Mouse (Mus musculus): ENCODE measurements around the gene Prss8. TPM values are rescaled to one million over a fixed set of nuclear protein-coding genes. Genes with fewer than 3 reads are reported as not detected.

The Prss8 gene
- total and polyA plus RNA-seq, 3 experiments: 0.12 to 0.21 TPM; not detected in 1

GRCm38 (mm10) chr7:127887781-127888180 lies 42.1 kb downstream of the Prss8 start:
- Histone ChIP-seq H3K79me2 (ENCODE audit: control insufficient read depth, insufficient read depth, low read length, poor library complexity) (peaks cover 14% of the 10 kb centered on the region), H3K27ac (ENCODE audit: control insufficient read depth, low read depth, low read length) (no peak overlapping the region), H3K36me3 (ENCODE audit: control insufficient read depth in 1 of 2, insufficient read depth in 2 of 2, low read length in 2 of 2) (peaks cover 13 to 32% of the 10 kb centered on the region in 2 experiments; a peak in 3 of 4 replicates), H3K27me3 (ENCODE audit: control insufficient read depth in 1 of 2, insufficient read depth in 2 of 2, low read length in 2 of 2) (no peaks in the 10 kb centered on the region), H3K4me1 (ENCODE audit: control insufficient read depth in 1 of 2, insufficient read depth in 2 of 2, low read length in 2 of 2) (peaks cover 16 to 29% of the 10 kb centered on the region in 2 experiments), H3K4me3 (ENCODE audit: control insufficient read depth in 1 of 2, insufficient read depth in 1 of 2, low read depth in 2 of 2, low read length in 2 of 2) (no peak overlapping the region), H3K9me3 (replicated peaks; ENCODE audit: insufficient read depth, low read length) (no peaks in the 10 kb centered on the region), H3K9ac (ENCODE audit: control insufficient read depth, low read depth, low read length, poor library complexity, severe bottlenecking) (no peak overlapping the region)
- DNase-seq (ENCODE audit: low read depth, low spot score): no peak
- no peak for TF ChIP-seq CTCF (IDR thresholded peaks at IDR 0.05 in 2 of 3, conservative IDR thresholded peaks at IDR 0.05 in 1 of 3; ENCODE audit: control insufficient read depth in 1 of 3, insufficient read depth in 1 of 3, low read depth in 2 of 3, low read length in 3 of 3, poor library complexity in 1 of 3, severe bottlenecking in 1 of 3)
- TF ChIP-seq SMC3 (IDR thresholded peaks at IDR 0.05; ENCODE audit: low read depth, low read length): no peak
- TF ChIP-seq BHLHE40 (IDR thresholded peaks at IDR 0.05; ENCODE audit: borderline replicate concordance, low read depth, low read length): no peak
- TF ChIP-seq ZMIZ1 (IDR thresholded peaks at IDR 0.05; ENCODE audit: low read depth, low read length): no peak
- TF ChIP-seq TBP (IDR thresholded peaks at IDR 0.05; ENCODE audit: low read depth, low read length): no peak
- no peak for TF ChIP-seq RAD21 (IDR thresholded peaks at IDR 0.05; ENCODE audit: low read depth, low read length)
- TF ChIP-seq TCF12 (IDR thresholded peaks at IDR 0.05; ENCODE audit: low read depth, low read length): no peak
- TF ChIP-seq NRF1 (IDR thresholded peaks at IDR 0.05; ENCODE audit: insufficient read depth, low read depth, low read length, poor library complexity, severe bottlenecking): no peak
- no peak for TF ChIP-seq TAL1 (IDR thresholded peaks at IDR 0.05; ENCODE audit: low read length)
- no peak for TF ChIP-seq KAT2A (conservative IDR thresholded peaks at IDR 0.05; ENCODE audit: low read depth, low read length)
- TF ChIP-seq MAZ (IDR thresholded peaks at IDR 0.05; ENCODE audit: low read depth, low read length): no peak
- no peak for TF ChIP-seq CHD2 (IDR thresholded peaks at IDR 0.05; ENCODE audit: low read length)
- no peak for TF ChIP-seq GABPA (IDR thresholded peaks at IDR 0.05; ENCODE audit: low read depth, low read length)
- TF ChIP-seq GATA1 (IDR thresholded peaks at IDR 0.05; ENCODE audit: low read depth, low read length): no peak
- TF ChIP-seq EP300 (IDR thresholded peaks at IDR 0.05; ENCODE audit: low read depth in 1 of 2, low read length in 2 of 2): no peak
- no peak for TF ChIP-seq MAX (IDR thresholded peaks at IDR 0.05; ENCODE audit: low read length)
- TF ChIP-seq HCFC1 (IDR thresholded peaks at IDR 0.05; ENCODE audit: low read depth, low read length): no peak
- no peak for TF ChIP-seq USF2 (IDR thresholded peaks at IDR 0.05; ENCODE audit: borderline replicate concordance in 1 of 2, insufficient read depth in 1 of 2, low read depth in 1 of 2, low read length in 2 of 2)

GRCm38 (mm10) chr7:127887191-127887590 lies 42.7 kb downstream of the Prss8 start:
- Histone ChIP-seq H3K4me1 (ENCODE audit: control insufficient read depth in 1 of 2, insufficient read depth in 2 of 2, low read length in 2 of 2) (peaks cover 16 to 31% of the 10 kb centered on the region in 2 experiments), H3K27ac (ENCODE audit: control insufficient read depth, low read depth, low read length) (no peak overlapping the region), H3K79me2 (ENCODE audit: control insufficient read depth, insufficient read depth, low read length, poor library complexity) (peaks cover 19% of the 10 kb centered on the region), H3K9ac (ENCODE audit: control insufficient read depth, low read depth, low read length, poor library complexity, severe bottlenecking) (no peak overlapping the region), H3K27me3 (ENCODE audit: control insufficient read depth in 1 of 2, insufficient read depth in 2 of 2, low read length in 2 of 2) (no peaks in the 10 kb centered on the region), H3K36me3 (ENCODE audit: control insufficient read depth in 1 of 2, insufficient read depth in 2 of 2, low read length in 2 of 2) (peaks cover 14 to 32% of the 10 kb centered on the region in 2 experiments; a peak in 3 of 4 replicates), H3K9me3 (replicated peaks; ENCODE audit: insufficient read depth, low read length) (no peaks in the 10 kb centered on the region), H3K4me3 (ENCODE audit: control insufficient read depth in 1 of 2, insufficient read depth in 1 of 2, low read depth in 2 of 2, low read length in 2 of 2) (no peak overlapping the region)
- TF ChIP-seq ZMIZ1 (IDR thresholded peaks at IDR 0.05; ENCODE audit: low read depth, low read length): no peak
- no peak for TF ChIP-seq MAZ (IDR thresholded peaks at IDR 0.05; ENCODE audit: low read depth, low read length)
- no peak for TF ChIP-seq SMC3 (IDR thresholded peaks at IDR 0.05; ENCODE audit: low read depth, low read length)
- TF ChIP-seq UBTF (IDR thresholded peaks at IDR 0.05; ENCODE audit: borderline replicate concordance, insufficient read depth, low read depth, low read length): no peak
- TF ChIP-seq ELF1 (IDR thresholded peaks at IDR 0.05; ENCODE audit: low read depth, low read length): no peak
- TF ChIP-seq ETS1 (IDR thresholded peaks at IDR 0.05; ENCODE audit: low read depth, low read length): no peak
- TF ChIP-seq CHD2 (IDR thresholded peaks at IDR 0.05; ENCODE audit: low read length): no peak
- DNase-seq (ENCODE audit: low read depth, low spot score): no peak
